Mouse (Mus musculus) forebrain, embryonic 11.5 days (tissue): ENCODE results near the gene Parpbp. TPM values are rescaled to one million over a fixed set of nuclear protein-coding genes. Genes with fewer than 3 reads are reported as not detected.

Experiments
- ATAC-seq: fragments of 200-750 bp; cut with Nextera tagmentation; replicated peaks from 2 replicates; pipeline ENCODE4 v1.8.0; 2017; ENCODE audit warnings: moderate TSS enrichment; ENCODE audit not compliant: low FRiP score
- DNase-seq: peaks from one replicate; pipeline ENCODE4 v3.0.0-alpha.2; 2017; ENCODE audit warnings: low spot score
- H3K27ac ChIP-seq: fragments of 300-500 bp; sonication (generic); 2 replicates; pipeline ENCODE4 v1.5.1; 2014; ENCODE audit warnings: low read depth, low read length
- H3K27me3 ChIP-seq: fragments of 300-500 bp; sonication (generic); 2 replicates; pipeline ENCODE4 v1.6.1; 2014; ENCODE audit warnings: mild to moderate bottlenecking, low read length, mixed read lengths; ENCODE audit not compliant: control insufficient read depth, insufficient read depth
- H3K36me3 ChIP-seq: fragments of 300-500 bp; sonication (generic); 2 replicates; pipeline ENCODE4 v1.6.1; 2014; ENCODE audit warnings: mild to moderate bottlenecking, low read length, moderate library complexity, mixed read lengths; ENCODE audit not compliant: control insufficient read depth, insufficient read depth
- H3K4me1 ChIP-seq: fragments of 300-500 bp; sonication (generic); replicated peaks from 2 replicates; pipeline ENCODE4 v1.6.1; 2014; ENCODE audit warnings: low read length, mixed read lengths; ENCODE audit not compliant: control insufficient read depth, insufficient read depth
- H3K4me2 ChIP-seq: fragments of 300-500 bp; sonication (generic); 2 replicates; pipeline ENCODE4 v1.6.1; 2014; ENCODE audit warnings: low read depth, mild to moderate bottlenecking, low read length, moderate library complexity, mixed read lengths; ENCODE audit not compliant: severe bottlenecking
- H3K4me3 ChIP-seq: fragments of 300-500 bp; sonication (generic); 2 replicates; pipeline ENCODE4 v1.5.1; 2014; ENCODE audit warnings: low read depth, low read length
- H3K9ac ChIP-seq: fragments of 300-500 bp; sonication (generic); 2 replicates; pipeline ENCODE4 v1.6.1; 2014; ENCODE audit warnings: low read length
- H3K9me3 ChIP-seq: fragments of 300-500 bp; sonication (generic); 2 replicates; pipeline ENCODE4 v1.6.1; 2016; ENCODE audit warnings: low read length, mixed read lengths; ENCODE audit not compliant: control insufficient read depth
- WGBS: fragments of 180-500 bp; shearing (Covaris S2); extraction: QIAGEN DNeasy Blood & Tissue Kit; methylation state at CpG from one replicate; pipeline ENCODE4 v1.1.7; 2014; 5-methylcytosine and 5-hydroxymethylcytosine counted together
- polyA plus RNA-seq: library from polyadenylated mRNA; unstranded; fragments of >200 nt; fragmentation: Nextera tagmentation; extraction: Ambion mirVana; gene quantifications from 2 replicates; pipeline ENCODE4 v1.2.1, GENCODE M21; 2014

The Parpbp gene
- polyA plus RNA-seq, 1 experiment from 2014 or later: 15.8 TPM

- Histone ChIP-seq H3K36me3 (no peaks in the 10 kb centered on the region), H3K9ac (no peak overlapping the region), H3K4me2 (no peak overlapping the region), H3K27ac (no peak overlapping the region), H3K9me3 (no peaks in the 10 kb centered on the region), H3K27me3 (no peaks in the 10 kb centered on the region), H3K4me3 (no peak overlapping the region), H3K4me1 (no peaks in the 10 kb centered on the region)
- 89% methylated on average over 14 of the region's 14 CpGs for WGBS
- DNase-seq (no peak), ATAC-seq (no peak)
These were observed 92.3 kb downstream of the Parpbp start for GRCm38 (mm10) chr10:88054233-88054985.

DNA sequence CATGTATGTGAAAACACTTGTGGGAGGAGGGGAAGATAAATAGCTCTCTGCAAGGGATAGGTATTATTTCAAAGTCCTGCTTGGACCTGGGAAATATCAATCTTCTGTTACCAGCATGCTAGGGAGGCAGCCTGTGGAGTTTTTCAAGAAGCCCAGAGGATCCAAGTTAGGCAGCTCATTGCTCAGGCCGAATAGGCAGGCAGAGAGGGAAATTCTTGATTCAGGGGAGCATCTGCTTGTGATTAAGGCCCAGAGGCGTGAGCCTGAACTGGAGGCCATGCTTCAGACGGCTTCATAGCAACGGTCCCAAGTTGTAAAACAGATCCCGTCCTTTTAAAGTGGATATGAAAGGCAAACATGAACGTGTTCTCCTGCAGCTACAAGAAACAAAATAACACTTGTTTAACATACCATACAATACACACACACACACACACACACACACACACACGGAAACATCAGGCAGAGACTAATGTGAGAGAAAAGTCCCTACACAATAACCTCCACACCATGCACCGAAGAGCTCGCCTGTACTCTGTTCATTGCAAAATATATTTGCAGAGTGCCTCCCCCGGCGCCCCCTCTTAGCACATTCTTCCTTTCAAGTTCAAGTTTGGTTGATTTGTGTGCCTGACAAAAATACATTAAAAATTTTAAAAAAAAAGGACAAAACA, 100.5 kb downstream of the Parpbp start:
- no peaks in the 10 kb centered on the region for H3K36me3 ChIP-seq
- no peak overlapping the region for H3K4me3 ChIP-seq
- no peaks in the 10 kb centered on the region for H3K9me3 ChIP-seq
- no peaks in the 10 kb centered on the region for H3K4me1 ChIP-seq
- DNase-seq (peak; percentile 55), ATAC-seq (no peak)
- 70% methylated on average over 11 of the region's 11 CpGs for WGBS
- no peak overlapping the region for H3K4me2 ChIP-seq
- no peak overlapping the region for H3K27ac ChIP-seq
- no peaks in the 10 kb centered on the region for H3K27me3 ChIP-seq
- H3K9ac ChIP-seq: no peak overlapping the region

DNA sequence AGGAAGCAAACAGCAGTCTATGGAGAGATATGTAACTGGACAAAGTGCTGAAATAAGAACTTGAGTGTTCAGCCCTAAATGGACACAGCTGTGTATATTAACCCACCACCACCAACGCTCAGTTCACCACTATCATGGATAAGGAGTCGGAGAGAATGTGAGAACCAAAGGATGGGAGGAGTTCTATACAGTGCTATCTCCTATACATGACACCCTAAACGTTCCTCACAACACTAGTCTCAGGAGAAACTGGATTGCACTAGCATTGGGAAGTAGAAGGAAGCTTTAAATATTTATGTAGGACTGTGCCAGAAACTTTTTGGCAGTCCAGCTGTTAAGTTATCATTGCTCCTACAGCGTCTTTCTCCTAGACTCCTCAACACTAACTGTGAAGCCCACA, 102.4 kb downstream of the Parpbp start:
- 83% methylated on average over 4 of the region's 4 CpGs for WGBS
- no peak for ATAC-seq

More for the DNA sequence above, 102.4 kb downstream of the Parpbp start:
- no peak overlapping the region for H3K4me3 ChIP-seq
- no peak overlapping the region for H3K9ac ChIP-seq
- DNase-seq: no peak
- no peak overlapping the region for H3K4me2 ChIP-seq
- H3K27ac ChIP-seq: no peak overlapping the region
- H3K4me1 ChIP-seq: no peaks in the 10 kb centered on the region
- no peaks in the 10 kb centered on the region for H3K27me3 ChIP-seq
- H3K9me3 ChIP-seq: no peaks in the 10 kb centered on the region
- H3K36me3 ChIP-seq: no peaks in the 10 kb centered on the region

Other genes with a start within 250 kb of the Parpbp start
- gene Pmch, start 55.9 kb downstream of the Parpbp start, polyA plus RNA-seq: 1.1 and 2.0 TPM in 2 replicates
- 102 and 110 TPM in 2 replicates for gene Nup37, start 51 bp upstream of the Parpbp start, polyA plus RNA-seq
- gene Washc3, start 54.2 kb upstream of the Parpbp start, polyA plus RNA-seq: 38.7 and 46.2 TPM in 2 replicates
- gene Dram1, start 232.1 kb upstream of the Parpbp start, polyA plus RNA-seq: 0.49 and 0.67 TPM in 2 replicates
- 11.8 and 12.8 TPM in 2 replicates for gene Gnptab, start 232.2 kb upstream of the Parpbp start, polyA plus RNA-seq